Mouse (Mus musculus): ENCODE data around the gene Eno2.

Eno2 gene

DNA sequence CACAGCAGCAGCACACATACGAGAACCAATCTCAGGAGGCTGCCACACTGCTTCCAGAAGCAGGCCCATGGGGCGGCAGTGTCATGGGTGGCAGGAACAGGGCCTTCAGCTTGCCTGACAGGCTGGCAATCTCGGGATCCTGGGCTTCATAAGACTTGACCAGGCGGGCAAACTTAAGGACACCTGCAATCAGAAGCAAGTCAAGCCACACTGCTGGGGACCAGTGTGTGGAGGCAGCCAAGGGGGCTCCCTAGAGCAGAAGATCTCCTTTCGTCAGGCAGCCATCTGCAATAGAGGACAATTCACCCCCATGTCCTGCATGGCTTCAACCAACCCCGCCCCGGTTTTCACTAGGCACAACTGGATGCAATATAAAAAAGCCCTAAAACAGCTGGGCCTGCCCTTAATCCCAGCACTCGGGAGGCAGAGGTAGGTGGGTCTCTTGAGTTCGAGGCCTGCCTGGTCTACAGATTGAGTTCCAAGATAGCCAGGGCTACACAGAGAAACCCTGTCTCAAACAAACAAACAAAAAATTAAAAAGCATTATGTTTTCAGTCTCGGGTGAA is 30.2 kb downstream of the Eno2 start:
- DNase-seq: no peak

DNA sequence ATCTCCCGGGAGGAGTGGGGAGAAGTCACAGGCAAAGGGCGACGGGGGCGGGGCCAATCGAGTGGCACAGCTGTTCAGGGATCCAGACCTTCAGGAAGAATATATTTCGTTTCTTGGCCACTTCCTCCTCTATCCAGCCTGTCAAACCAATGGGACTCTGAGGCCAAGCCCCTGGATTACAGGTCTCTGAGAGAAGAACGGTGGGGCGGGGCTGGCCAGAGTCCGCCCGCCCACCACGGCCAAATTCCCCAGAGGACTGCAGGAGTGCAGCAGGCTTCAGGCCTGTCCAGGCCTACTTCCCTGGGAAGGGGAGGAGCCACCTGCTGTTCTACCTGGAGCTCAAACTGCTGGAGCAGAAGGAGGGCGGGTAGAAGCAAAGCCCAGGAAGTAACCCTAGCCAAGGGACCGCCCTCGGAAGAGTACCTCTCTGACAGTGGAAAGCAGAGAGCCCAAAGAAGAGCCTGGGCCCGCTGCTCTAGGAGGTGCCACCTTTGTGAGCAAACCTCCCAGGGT is 30.9 kb downstream of the Eno2 start, which contains the start of gene Ptpn6:
Ptpn6 (minus strand) TSS at position 204 of the 513 bp plus-strand sequence.
- peak; percentile 48 to 64 for DNase-seq

DNA sequence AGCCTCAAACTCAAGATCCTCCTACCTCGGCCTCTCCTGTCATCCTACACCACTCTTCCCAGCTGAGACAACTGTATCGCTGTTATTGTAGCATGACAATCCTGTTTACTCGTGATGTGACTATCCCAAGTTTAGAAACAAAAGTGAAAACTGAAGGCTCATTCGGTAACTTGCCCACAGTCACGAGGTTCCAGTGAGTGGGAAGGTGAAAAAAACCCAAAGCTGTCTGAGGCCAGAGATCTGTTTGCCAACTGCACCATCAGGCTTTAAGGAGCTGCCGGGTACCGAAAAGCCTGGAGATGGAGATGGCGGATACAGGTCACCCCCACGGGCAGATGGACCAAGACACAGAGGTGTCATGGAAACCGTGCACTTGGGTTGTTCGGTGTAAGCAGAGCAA is 32.4 kb downstream of the Eno2 start:
- DNase-seq: no peak

GRCm38 (mm10) chr6:124734417-124734816 is 35.1 kb downstream of the Eno2 start:
- DNase-seq: no peak

DNA sequence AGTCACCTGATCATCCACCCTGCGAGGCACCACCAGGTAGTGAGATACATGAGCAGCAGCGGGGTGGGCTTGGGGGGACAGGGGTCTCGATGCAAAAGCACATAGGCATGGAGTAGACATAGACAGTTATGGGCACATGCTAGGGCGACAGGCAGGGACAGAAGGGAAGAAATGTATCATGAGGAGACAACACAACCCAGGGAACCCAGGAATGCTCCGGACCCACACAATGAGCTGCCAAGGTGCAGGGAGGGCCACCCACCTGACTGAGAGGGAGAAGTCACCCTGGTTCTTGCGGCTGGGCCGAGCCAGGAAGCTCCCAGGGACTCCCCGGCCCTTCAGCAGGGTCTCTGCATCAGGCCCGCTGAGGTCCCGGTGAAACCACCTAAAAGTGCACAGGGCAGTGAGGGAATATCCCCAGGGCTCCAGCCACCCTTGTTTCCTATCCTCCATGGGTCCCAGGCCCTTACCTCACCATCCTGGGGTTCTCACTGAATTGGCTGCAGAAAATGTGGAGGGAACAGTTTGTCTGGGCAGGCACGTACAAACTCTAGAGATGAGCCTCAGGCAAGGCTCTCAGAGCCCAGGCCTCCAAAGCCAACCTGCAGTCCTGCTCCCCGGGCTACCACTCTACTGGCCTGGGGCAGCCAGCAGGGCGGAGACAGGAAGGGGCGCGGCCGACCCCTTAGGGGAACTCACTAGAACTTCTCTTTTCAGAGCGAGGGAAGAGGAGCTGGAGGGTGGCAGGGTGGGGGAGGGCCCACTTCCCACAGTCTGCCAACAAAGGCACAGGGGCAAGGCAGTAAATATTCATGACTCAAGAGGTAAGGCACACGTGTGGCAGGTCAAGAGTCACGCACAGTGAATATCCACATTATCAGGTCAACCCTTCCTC is 36.8 kb downstream of the Eno2 start:
- DNase-seq: peak; percentile 86 to 90

- DNase-seq: no peak
Observed at GRCm38 (mm10) chr6:124731038-124731437, 38.4 kb downstream of the Eno2 start.

DNA sequence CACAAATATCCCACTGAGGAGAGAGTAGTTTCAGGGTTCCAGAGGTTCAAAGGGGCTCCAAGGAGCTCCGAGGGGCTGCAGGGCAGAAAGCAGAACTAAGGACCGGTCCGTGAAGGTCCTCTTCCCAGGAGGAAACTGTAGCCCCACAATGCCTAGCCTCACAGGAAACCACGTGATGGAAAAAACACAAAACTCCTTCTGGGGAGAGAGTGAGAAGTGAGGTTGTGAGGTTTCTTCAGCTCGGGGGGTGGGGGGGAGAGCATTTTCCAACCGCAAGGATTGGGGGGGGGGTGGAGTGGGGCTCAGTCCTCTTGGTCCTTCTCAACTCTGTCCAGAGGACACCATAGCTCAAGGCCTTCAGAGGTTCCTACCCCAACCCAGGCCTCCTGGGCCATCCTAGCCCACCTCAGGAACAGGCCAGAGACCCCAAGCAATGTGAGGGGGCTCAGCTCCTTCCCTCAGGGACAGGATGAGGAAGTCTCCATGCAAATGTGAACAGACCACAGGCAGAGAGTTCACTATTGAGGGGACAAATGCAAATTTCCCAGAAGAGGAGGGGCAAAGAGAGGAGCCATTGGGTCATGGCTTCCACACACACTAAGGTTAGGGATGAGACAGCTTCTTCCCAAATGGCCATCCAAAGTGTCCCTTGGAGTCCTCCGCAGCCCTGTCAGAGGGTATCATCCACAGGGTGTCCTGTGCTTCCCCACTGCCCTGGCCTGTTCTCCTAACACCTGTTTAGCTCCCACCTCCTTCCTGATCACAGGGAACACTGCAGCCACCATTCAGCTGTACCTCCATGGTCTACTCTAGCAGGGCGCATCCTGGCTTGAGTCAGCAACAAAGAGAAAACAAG is 39.4 kb downstream of the Eno2 start:
- peak in 1 of 2 experiments; percentile 58 for DNase-seq

- DNase-seq: no peak
Observed at GRCm38 (mm10) chr6:124728621-124729020, 40.9 kb downstream of the Eno2 start.

DNA sequence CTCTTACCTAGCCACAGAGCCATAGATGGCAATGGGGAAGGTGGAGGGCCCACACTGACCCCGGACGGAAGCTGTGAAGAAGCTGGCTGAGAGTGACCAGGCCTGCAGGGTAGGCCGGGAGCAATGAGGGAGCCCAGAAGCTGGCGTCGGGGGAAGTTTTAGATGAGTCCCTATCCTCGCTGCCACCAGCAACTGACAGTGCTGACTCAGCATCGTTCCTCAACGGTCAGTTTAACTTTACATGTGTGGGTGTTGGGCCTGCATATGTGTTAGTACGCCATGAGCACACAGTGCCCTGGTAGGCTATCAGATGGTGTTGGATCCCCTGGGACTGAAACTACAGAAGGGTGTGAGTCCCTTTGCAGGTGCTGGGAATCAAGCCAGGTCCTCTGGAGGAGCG is 45.0 kb downstream of the Eno2 start:
- peak in 1 of 2 experiments; percentile 8 for DNase-seq

DNA sequence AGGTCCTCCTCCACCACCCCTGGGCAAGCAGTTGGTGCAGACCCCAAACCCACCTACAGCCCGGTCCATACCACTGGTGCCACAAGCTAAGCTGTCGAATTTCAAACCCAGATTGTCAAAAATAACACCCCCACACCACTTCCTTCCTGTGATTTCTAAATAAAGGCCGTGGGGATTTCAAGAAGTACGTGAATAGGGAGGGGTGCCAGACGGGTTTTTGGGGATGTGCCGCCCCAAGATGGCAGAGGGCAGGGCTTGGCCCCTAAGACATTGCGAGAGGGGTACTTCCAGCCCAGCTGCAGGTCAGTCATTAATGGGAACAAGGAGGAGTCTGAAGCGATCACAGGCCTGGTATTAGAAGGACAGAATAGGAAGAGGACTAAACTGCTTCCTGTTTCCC is 45.9 kb downstream of the Eno2 start:
- no peak for DNase-seq

DNA sequence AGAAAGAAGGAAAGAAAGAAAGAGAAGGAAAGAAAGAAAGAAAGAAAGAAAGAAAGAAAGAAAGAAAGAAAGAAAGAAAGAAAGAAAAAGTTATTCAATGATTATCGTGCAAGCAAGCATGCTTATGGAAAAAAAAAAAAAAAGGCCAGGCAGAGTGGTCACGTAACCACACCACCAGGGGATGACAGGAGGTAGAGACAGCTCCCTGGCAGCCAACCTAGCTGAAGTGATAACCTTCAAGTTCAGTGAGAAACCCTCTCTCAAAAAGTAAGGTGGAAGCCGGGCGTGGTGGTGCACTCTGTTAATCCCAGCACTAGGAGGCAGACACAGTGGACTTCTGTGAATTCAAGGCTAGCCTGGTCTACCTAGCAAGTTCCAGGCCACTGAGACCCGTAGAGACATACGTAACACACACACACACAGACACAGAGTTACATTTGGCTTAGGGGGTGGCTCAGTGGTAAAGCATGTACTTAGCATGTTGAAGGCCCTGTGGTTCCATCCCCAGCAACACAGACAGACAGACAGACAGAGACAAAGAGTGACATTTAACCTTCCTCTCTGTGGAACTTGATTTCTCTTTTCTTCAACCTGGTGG is 46.5 kb downstream of the Eno2 start:
- DNase-seq: no peak

- peak; percentile 43 to 62 for DNase-seq
Observed at GRCm38 (mm10) chr6:124720904-124721303, 48.6 kb downstream of the Eno2 start.

DNA sequence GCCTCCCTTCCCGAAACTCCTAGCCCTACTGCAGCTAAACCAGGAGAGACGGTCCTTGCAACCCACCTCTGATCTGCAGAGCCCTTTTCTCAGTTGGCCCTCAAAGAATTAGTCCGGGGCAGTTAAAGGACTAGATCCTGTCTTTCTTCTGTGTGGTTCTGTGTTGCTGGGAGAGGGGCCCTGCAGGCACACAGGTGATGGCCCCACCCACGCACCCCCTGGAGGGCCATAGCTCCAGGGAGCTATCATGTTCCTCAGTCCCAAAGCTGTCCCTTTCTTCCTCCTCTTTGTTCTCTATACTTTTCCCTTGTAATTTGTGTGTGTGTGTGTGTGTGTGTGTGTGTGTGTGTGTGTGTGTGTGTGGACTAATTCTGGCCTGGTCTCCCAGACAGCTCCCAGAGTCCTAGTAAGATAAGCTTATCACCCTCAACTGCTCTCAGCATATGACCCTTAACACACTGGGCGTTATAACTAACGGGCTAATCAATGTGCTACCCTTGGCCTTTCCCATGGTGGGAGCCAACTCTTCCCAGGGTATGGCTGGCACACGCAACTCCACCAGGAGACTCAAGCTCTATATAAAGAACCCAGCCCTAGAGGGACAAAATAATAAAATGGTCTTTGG is 50.0 kb downstream of the Eno2 start:
- no peak for DNase-seq

GRCm38 (mm10) chr6:124718703-124719102 is 50.8 kb downstream of the Eno2 start:
- no peak for DNase-seq

- no peak for DNase-seq
Observed at GRCm38 (mm10) chr6:124717968-124718367, 51.5 kb downstream of the Eno2 start.

DNA sequence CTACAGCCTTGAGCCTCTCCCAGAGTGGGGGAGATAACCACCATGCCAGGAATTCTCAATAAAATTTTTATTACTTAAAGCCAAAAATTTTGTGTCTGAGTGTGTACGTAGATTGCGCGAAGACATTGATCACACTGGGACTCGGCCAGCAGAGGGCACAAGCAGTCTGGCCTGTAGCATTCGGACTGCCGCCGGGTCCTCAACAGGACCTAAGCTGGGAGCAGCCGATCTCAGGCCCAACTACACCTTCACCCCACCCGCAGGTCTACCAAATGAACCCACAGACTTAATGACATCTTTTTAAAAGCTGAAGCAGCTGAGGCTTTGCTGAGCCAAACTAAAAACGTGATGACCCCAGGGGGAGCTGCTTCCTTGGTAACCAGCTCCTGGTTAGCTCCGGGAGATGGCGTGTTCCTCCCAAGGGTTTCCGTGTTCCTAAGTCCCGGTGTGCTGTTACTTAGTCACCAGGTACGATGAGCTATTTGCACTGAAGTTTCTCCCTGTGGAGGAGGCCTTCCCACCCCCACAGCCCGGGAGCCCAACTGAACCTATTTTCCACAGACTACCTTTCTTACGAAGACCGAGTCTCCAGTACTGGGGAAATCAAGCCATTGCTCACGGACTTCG is 52.5 kb downstream of the Eno2 start:
- DNase-seq: peak; percentile 60 to 64

- DNase-seq: no peak
Observed at GRCm38 (mm10) chr6:124712918-124713317, 56.6 kb downstream of the Eno2 start.

GRCm38 (mm10) chr6:124711824-124712782 is 57.4 kb downstream of the Eno2 start, which contains the start of the genes Emg1 and Phb2:
TSS of gene Emg1 (minus strand) at chr6:124712178.
TSS of gene Phb2 (plus strand) at chr6:124712336.
- DNase-seq: peak; percentile 97 to 98
